Mouse (Mus musculus): ENCODE measurements at regions not wholly inside any gene's neighbourhood (a gene's known extent, or its start where the extent isn't known, plus 50 kb on each side); places are given as distances from the start of the nearest gene placed in this dataset.

DNA sequence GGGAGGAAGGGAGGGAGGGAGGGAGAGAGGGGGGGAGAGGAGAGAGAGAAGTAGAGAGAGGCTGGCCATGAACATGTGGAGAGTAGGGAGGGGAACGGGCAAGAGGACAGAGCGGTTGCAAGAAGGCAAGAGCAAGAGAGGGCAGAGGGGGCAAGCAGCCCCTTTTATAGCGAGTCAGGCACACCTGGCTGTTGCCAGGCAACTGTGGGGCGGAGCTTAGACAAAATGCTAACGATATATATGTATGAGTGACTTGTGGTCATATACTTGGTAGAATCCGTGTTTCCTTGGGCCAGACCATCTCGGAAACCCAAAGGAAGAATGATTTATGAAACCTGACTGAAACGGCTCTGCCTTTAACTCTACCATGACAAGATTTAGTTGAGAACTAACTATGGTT lies 138.2 kb upstream of the Serp2 start:
- Histone ChIP-seq H3K4me3 (replicated peaks; ENCODE audit: low read length) (no peak overlapping the region), H3K36me3 (ENCODE audit: insufficient read depth, low read length) (no peaks in the 10 kb centered on the region), H3K9me3 (ENCODE audit: low read length) (no peaks in the 10 kb centered on the region), H3K4me1 (replicated peaks; ENCODE audit: low read depth, low read length) (peaks cover 55% of the 10 kb centered on the region), H3K27me3 (ENCODE audit: insufficient read depth, low read length) (no peaks in the 10 kb centered on the region)
- TF ChIP-seq NANOG (IDR thresholded peaks at IDR 0.05; ENCODE audit: borderline replicate concordance, low read length) (no peak), POU5F1 (IDR thresholded peaks at IDR 0.05; ENCODE audit: borderline replicate concordance, low read length) (no peak), CTCF (conservative IDR thresholded peaks at IDR 0.05; ENCODE audit: low read length) (no peak)

DNA sequence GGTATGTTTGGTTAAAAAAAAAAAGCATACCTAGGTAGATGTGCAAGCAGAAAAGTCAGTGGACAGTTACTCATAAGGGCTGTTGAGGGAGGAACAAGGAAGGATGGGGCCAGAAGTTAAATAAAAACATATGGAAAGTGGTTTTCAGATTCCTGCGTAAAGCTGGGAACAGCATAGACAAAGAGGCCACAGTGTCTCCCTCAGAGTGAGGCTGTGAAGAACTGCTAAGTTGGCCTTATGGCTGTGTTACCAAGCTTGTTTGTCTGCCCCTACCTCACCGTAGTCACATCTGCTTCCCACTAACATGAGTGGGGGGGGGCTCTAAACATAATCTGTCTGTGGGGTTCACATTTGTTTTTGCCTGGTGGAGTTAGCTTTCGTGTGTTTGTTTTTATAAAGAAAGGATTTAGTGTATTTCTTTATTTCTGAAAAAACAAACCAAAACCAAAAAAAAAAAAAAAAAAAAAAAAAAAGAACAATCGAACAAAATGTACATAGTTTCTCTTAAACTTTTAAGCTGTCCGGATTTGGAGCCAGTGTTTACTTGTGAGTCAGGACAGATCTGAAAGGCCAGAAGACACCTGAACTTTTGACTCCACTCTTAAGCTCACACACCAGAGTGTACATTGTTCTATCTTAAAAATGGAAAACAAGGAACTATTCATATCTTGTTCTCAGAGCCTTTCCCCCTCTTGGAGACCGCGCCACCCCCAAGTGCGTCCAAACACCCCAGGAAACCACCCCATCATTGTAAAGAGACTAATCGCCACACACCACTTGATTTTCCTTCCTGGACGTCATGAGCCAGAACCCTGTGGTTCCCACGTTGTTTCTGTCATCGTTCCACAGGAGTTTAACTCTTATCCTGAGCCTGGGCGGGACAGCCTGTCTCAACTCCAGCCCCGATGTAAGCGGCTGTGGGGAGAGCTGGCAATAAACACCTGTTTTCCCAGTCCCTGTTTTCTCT lies 136.9 kb upstream of the Serp2 start:
- Histone ChIP-seq H3K36me3 (ENCODE audit: insufficient read depth, low read length) (no peaks in the 10 kb centered on the region), H3K4me3 (replicated peaks; ENCODE audit: low read length) (no peak overlapping the region), H3K9me3 (ENCODE audit: low read length) (no peaks in the 10 kb centered on the region), H3K27me3 (ENCODE audit: insufficient read depth, low read length) (no peaks in the 10 kb centered on the region), H3K4me1 (replicated peaks; ENCODE audit: low read depth, low read length) (peaks cover 44% of the 10 kb centered on the region)
- TF ChIP-seq NANOG (IDR thresholded peaks at IDR 0.05; ENCODE audit: borderline replicate concordance, low read length) (no peak), POU5F1 (IDR thresholded peaks at IDR 0.05; ENCODE audit: borderline replicate concordance, low read length) (no peak), CTCF (conservative IDR thresholded peaks at IDR 0.05; ENCODE audit: low read length) (no peak)

DNA sequence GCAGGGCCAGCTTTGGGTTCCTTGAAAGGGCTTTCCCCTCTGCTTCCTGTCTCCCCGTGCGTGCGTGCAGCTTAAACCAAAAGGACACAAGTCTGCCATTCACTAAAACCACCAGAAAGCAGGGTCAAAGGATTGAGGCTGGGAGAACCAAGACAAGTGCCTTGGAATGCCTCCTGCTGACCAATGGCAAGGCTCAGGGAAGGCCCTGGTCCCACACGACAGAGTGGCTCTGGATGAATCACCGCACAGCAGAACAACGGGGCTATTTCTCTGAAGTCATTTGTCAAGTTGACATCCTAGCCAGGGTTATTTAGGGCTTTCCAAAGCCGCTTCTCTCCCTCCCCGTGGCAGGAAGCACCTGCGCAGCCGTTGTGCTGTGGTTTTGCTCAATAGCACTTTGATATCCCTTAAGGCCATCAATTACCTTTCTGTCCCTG lies 131.3 kb upstream of the Serp2 start:
- Histone ChIP-seq H3K9me3 (ENCODE audit: low read length) (no peaks in the 10 kb centered on the region), H3K4me3 (replicated peaks; ENCODE audit: low read length) (no peak overlapping the region)
- TF ChIP-seq CTCF (conservative IDR thresholded peaks at IDR 0.05; ENCODE audit: low read length) (no peak), POU5F1 (IDR thresholded peaks at IDR 0.05; ENCODE audit: borderline replicate concordance, low read length) (no peak), NANOG (IDR thresholded peaks at IDR 0.05; ENCODE audit: borderline replicate concordance, low read length) (no peak)

DNA sequence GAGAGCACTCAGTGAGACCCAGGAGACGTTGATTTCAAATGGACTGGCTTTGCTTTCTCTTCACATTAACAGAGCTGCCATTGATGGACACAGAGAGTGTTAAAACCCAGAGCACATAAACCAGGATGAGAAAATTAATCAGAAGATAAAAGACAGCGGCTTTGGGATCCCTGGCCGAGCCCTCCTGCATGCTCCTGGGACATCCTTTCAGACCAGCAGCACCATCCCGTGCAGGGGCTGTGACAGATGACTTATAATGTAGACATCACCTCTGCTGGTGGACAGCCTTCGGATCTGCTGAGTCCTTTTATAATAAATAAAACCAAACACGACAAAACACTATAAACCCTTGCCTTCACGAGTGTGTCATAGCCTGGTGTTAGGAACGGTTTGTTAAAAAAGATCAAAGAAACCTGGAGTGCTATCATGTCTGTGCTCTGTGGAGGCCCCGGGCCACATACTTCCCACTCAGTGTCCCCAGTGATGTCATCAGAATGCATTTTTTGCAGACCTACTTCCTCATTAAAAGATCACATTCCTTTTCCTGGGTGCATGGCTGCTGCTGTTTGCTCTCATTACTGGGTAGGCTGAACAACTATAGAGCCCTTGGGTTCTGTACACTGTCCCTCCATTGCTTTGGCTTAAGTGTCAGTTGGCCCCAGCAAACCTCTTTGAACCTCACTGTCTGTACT lies 130.2 kb upstream of the Serp2 start:
- Histone ChIP-seq H3K27me3 (ENCODE audit: insufficient read depth, low read length) (no peaks in the 10 kb centered on the region), H3K4me1 (replicated peaks; ENCODE audit: low read depth, low read length) (peaks cover 24% of the 10 kb centered on the region), H3K36me3 (ENCODE audit: insufficient read depth, low read length) (no peaks in the 10 kb centered on the region), H3K9me3 (ENCODE audit: low read length) (no peaks in the 10 kb centered on the region), H3K4me3 (replicated peaks; ENCODE audit: low read length) (no peak overlapping the region)
- TF ChIP-seq POU5F1 (IDR thresholded peaks at IDR 0.05; ENCODE audit: borderline replicate concordance, low read length) (no peak), NANOG (IDR thresholded peaks at IDR 0.05; ENCODE audit: borderline replicate concordance, low read length) (no peak), CTCF (conservative IDR thresholded peaks at IDR 0.05; ENCODE audit: low read length) (no peak)

More for the DNA sequence above, 131.3 kb upstream of the Serp2 start:
- Histone ChIP-seq H3K36me3 (ENCODE audit: insufficient read depth, low read length) (no peaks in the 10 kb centered on the region), H3K27me3 (ENCODE audit: insufficient read depth, low read length) (no peaks in the 10 kb centered on the region), H3K4me1 (replicated peaks; ENCODE audit: low read depth, low read length) (peaks cover 21% of the 10 kb centered on the region)

DNA sequence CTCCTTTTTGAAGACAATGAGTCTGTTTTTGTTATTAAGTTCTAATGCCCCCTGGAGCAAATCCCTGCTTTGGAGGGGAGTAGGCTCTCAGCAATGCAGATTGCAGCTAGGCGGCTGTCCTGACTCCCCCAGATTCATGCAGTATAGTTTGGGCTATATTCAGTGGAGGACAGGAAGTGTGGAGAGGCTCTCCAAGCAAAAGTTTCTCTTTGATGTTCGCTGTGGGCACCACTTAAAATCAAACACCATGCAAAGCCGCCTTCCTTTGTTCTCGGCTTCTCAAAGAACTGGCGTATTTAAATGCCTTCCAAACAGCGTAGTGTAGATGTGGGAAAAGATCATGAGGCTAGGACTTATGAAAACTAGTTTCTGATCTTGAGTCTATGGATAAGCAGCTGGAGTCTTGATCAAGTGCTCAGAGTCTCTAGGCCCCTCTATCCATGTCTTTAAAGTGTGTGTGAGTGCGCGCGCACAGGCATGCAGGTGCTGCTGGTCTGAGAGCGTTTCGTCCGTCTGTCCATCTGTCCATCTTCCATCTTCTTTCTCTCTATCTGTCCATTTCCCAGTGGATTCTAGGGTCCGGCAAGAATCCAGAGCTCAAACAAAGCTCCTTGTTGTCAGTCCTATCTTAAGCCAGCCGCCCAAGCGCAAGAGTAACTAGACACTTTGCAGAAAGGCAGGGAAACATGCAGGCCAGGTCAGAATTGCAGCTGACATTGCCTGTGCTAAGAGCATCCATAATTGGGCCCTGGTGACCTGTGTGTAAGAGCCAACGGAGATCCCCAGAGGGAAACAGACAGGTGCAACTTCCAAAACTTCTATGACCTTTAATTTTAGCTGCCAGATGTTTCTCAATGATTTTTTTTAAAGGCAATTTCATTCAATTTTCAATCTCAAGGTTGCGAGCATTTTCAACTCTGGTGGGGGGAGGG lies 129.4 kb upstream of the Serp2 start:
- Histone ChIP-seq H3K27me3 (ENCODE audit: insufficient read depth, low read length) (no peaks in the 10 kb centered on the region), H3K4me3 (replicated peaks; ENCODE audit: low read length) (no peak overlapping the region), H3K4me1 (replicated peaks; ENCODE audit: low read depth, low read length) (peaks cover 24% of the 10 kb centered on the region), H3K9me3 (ENCODE audit: low read length) (no peaks in the 10 kb centered on the region), H3K36me3 (ENCODE audit: insufficient read depth, low read length) (no peaks in the 10 kb centered on the region; the same call in 1 of the 2 replicates)
- TF ChIP-seq NANOG (IDR thresholded peaks at IDR 0.05; ENCODE audit: borderline replicate concordance, low read length) = no peak
- TF ChIP-seq CTCF (conservative IDR thresholded peaks at IDR 0.05; ENCODE audit: low read length) = no peak
- TF ChIP-seq POU5F1 (IDR thresholded peaks at IDR 0.05; ENCODE audit: borderline replicate concordance, low read length) = no peak

DNA sequence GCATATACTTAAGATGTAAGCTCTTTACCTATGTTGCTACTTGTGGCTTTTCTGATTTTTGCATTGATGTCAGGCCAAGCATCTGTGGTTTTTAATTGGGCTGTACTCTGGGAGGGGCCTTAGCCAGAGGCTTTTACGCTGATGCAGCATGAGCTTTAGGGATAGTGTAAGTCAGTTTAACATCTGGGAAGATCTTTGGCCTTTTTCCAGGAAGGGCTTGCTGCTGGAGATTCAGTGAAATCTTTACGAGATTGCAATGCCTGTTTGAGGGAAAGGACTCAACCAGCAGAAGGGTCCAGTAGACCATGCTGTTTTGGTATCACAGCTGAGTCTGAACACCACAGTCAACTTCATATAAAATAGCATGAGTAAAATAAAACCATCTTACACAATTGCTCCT lies 127.6 kb upstream of the Serp2 start:
- Histone ChIP-seq H3K4me3 (replicated peaks; ENCODE audit: low read length) (no peak overlapping the region), H3K4me1 (replicated peaks; ENCODE audit: low read depth, low read length) (peaks cover 24% of the 10 kb centered on the region), H3K27me3 (ENCODE audit: insufficient read depth, low read length) (no peaks in the 10 kb centered on the region), H3K9me3 (ENCODE audit: low read length) (no peaks in the 10 kb centered on the region), H3K36me3 (ENCODE audit: insufficient read depth, low read length) (no peaks in the 10 kb centered on the region; the same call in 1 of the 2 replicates)
- TF ChIP-seq NANOG (IDR thresholded peaks at IDR 0.05; ENCODE audit: borderline replicate concordance, low read length) = no peak
- no peak for TF ChIP-seq POU5F1 (IDR thresholded peaks at IDR 0.05; ENCODE audit: borderline replicate concordance, low read length)
- no peak for TF ChIP-seq CTCF (conservative IDR thresholded peaks at IDR 0.05; ENCODE audit: low read length)

DNA sequence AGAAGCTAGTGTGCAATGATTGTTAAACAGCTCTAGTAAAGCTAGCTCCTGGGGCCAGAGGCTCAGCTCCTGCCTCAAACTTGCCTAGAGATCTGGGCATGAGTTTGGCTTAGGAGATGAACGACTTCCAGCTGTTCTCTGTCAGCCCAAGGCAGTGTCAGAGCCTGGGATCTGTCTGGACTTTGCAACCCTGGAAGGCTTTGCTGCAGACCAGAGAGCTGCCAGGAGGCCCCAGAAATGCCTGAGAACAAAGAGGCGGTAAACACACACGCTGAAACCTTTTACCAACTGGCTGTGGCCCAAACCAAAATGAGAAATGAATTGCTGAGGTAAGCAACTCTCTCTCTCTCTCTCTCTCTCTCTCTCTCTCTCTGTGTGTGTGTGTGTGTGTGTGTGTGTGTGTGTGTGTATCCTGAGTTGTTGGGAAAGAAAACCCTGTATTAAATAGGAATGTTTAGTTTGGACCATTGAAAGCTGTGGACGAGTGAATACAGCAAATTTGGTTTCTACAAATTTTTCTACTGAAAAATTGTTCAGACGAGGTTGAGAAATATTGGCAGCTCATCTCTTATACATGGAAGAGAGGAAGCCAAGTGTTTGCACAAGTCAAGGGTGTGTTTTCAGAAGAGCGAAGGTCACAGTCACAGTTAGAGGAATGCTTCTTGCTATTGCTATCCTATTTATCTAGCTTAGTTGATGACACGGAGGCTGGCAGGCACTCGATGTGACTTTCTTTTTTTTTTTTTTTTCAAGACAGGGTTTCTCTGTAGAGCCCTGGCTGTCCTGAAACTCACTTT lies 125.1 kb upstream of the Serp2 start:
- H3K9me3 ChIP-seq (ENCODE audit: low read length) = no peaks in the 10 kb centered on the region
- H3K4me3 ChIP-seq (replicated peaks; ENCODE audit: low read length) = no peak overlapping the region
- no peaks in the 10 kb centered on the region for H3K27me3 ChIP-seq (ENCODE audit: insufficient read depth, low read length)
- TF ChIP-seq NANOG (IDR thresholded peaks at IDR 0.05; ENCODE audit: borderline replicate concordance, low read length) = no peak
- H3K36me3 ChIP-seq (ENCODE audit: insufficient read depth, low read length) = no peaks in the 10 kb centered on the region; the same call in 1 of the 2 replicates
- H3K4me1 ChIP-seq (replicated peaks; ENCODE audit: low read depth, low read length) = peaks cover 30% of the 10 kb centered on the region

Data from E14TG2a.4 (cell line).